Mouse (Mus musculus): ENCODE results near the gene Nfkbib. TPM values are rescaled to one million over a fixed set of nuclear protein-coding genes. Genes with fewer than 3 reads are reported as not detected.

Gene Nfkbib
- polyA plus RNA-seq, 1 experiment from 2014 or later: 44.4 TPM

DNA sequence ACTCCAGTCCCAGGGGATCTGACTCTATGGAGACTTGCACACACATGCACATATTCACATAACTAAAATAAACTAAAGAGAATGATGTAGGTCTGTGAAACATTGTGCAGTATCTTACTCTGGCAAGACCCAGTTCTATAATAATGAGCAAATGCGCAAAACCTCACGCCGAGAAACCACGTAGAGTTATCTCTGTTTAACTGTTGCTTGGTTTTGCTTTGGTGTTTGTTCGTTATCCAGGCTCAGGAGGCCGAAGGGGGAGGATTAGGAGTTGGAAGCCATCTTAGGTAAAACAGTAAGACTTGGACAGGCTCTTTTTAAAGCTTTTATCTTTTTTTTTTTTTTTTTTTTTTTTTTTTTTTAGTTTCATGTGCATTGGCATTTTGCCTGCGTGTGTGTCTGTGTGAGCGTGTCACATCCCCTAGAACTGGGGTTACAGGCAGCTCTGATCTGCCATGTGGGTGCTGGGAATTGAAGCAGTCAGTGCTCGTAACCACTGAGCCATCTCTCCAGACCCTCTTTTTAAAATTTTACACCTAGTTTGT is 2.2 kb upstream of the Nfkbib start:
- no peak overlapping the region for H3K4me3 ChIP-seq (ENCODE audit: low read depth, low read length)
- no peaks in the 10 kb centered on the region for H3K27me3 ChIP-seq (ENCODE audit: control insufficient read depth, insufficient read depth, low read length)
- no peak overlapping the region for H3K9ac ChIP-seq (ENCODE audit: low read length)
- no peaks in the 10 kb centered on the region for H3K36me3 ChIP-seq (ENCODE audit: control insufficient read depth, insufficient read depth, low read length)
- H3K9me3 ChIP-seq (ENCODE audit: control insufficient read depth, low read length): no peaks in the 10 kb centered on the region
- H3K4me1 ChIP-seq (ENCODE audit: control insufficient read depth, insufficient read depth, low read length): peaks cover 6% of the 10 kb centered on the region; the same call in 1 of the 2 replicates
- ATAC-seq (ENCODE audit: insufficient number of reproducible peaks, low FRiP score, low TSS enrichment, low read depth) (no peak), DNase-seq (ENCODE audit: low spot score) (no peak)
- 93% methylated on average over 9 of the region's 9 CpGs for WGBS
- no peak overlapping the region for H3K27ac ChIP-seq (replicated peaks; ENCODE audit: low read depth, low read length)
- no peak overlapping the region for H3K4me2 ChIP-seq (ENCODE audit: low read depth, severe bottlenecking)

DNA sequence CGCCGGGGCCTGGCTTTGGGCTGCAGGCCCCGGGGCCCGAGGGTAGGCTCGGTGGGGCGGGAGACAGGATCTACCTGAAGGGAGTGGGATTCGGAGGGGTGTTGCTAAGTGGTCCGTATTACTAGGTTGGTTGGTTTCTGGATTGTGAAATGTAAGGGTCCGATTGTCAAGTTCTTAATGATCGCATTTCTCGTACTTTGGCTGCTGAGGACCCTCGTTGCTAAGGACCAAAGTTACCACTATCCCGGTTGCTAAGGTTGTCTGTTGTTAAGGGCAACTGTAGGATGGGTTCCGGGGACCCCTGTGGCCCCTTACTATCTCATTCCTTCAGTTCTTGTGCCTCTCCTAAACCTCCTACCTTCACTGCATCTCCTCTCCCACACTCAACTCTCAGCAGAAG is 402 bp downstream of the Nfkbib start:
- 8% methylated on average over 14 of the region's 14 CpGs for WGBS
- DNase-seq (ENCODE audit: low spot score): no peak
- peak overlapping the region; percentile 52; the same call in 1 of the 2 replicates for H3K9ac ChIP-seq (ENCODE audit: low read length)
- H3K36me3 ChIP-seq (ENCODE audit: control insufficient read depth, insufficient read depth, low read length): no peaks in the 10 kb centered on the region
- no peak overlapping the region for H3K27ac ChIP-seq (replicated peaks; ENCODE audit: low read depth, low read length)
- no peaks in the 10 kb centered on the region for H3K9me3 ChIP-seq (ENCODE audit: control insufficient read depth, low read length)
- H3K4me2 ChIP-seq (ENCODE audit: low read depth, severe bottlenecking): peak overlapping the region; percentile 62
- no peaks in the 10 kb centered on the region for H3K27me3 ChIP-seq (ENCODE audit: control insufficient read depth, insufficient read depth, low read length)
- peaks cover 6% of the 10 kb centered on the region; the same call in 1 of the 2 replicates for H3K4me1 ChIP-seq (ENCODE audit: control insufficient read depth, insufficient read depth, low read length)
- peak overlapping the region; percentile 71 for H3K4me3 ChIP-seq (ENCODE audit: low read depth, low read length)
- ATAC-seq (ENCODE audit: insufficient number of reproducible peaks, low FRiP score, low TSS enrichment, low read depth): no peak

GRCm38 (mm10) chr7:28766173-28766879 is 986 bp downstream of the Nfkbib start, which contains the start of gene Sirt2:
Sirt2 (plus strand) TSS chr7:28766735.
- H3K36me3 ChIP-seq (ENCODE audit: control insufficient read depth, insufficient read depth, low read length): peaks cover 4% of the 10 kb centered on the region; the same call in 1 of the 2 replicates
- H3K4me3 ChIP-seq (ENCODE audit: low read depth, low read length): peak within 1 kb of the TSS; percentile 71
- H3K9me3 ChIP-seq (ENCODE audit: control insufficient read depth, low read length): no peaks in the 10 kb centered on the region
- H3K4me2 ChIP-seq (ENCODE audit: low read depth, severe bottlenecking): peak within 1 kb of the TSS; percentile 69
- under 1% methylated on average over 45 of the region's 45 CpGs for WGBS
- H3K27me3 ChIP-seq (ENCODE audit: control insufficient read depth, insufficient read depth, low read length): no peaks in the 10 kb centered on the region
- no peak within 1 kb of the TSS for H3K27ac ChIP-seq (replicated peaks; ENCODE audit: low read depth, low read length)
- DNase-seq (ENCODE audit: low spot score) (peak; percentile 98), ATAC-seq (ENCODE audit: insufficient number of reproducible peaks, low FRiP score, low TSS enrichment, low read depth) (peak; percentile 98)
- H3K4me1 ChIP-seq (ENCODE audit: control insufficient read depth, insufficient read depth, low read length): peaks cover 6% of the 10 kb centered on the region; the same call in 1 of the 2 replicates
- peak within 1 kb of the TSS; percentile 58 for H3K9ac ChIP-seq (ENCODE audit: low read length)

DNA sequence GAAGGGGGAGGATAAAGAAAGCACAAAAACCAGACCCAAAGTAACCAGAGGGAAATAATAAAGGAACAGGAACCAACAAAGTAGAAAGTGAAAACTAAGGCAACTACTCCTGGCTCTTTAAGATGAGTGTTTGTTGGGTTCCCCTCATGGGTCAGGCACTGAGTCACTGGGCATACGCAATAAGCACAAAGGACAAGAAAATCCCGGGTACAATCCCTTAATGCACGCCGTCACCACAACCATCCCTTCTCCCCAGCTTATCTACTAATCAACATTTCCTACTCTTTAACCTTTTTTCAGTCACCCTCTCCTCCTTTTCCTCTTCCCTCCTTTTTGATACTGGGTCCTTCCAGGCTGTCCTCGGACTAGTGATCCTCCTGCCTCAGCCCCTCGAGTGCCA is 2.1 kb downstream of the Nfkbib start:
- no peaks in the 10 kb centered on the region for H3K9me3 ChIP-seq (ENCODE audit: control insufficient read depth, low read length)
- H3K27ac ChIP-seq (replicated peaks; ENCODE audit: low read depth, low read length): no peak overlapping the region
- no peak overlapping the region for H3K4me3 ChIP-seq (ENCODE audit: low read depth, low read length)
- H3K27me3 ChIP-seq (ENCODE audit: control insufficient read depth, insufficient read depth, low read length): no peaks in the 10 kb centered on the region
- no peak overlapping the region for H3K9ac ChIP-seq (ENCODE audit: low read length)
- ATAC-seq (ENCODE audit: insufficient number of reproducible peaks, low FRiP score, low TSS enrichment, low read depth): no peak
- H3K4me1 ChIP-seq (ENCODE audit: control insufficient read depth, insufficient read depth, low read length): peaks cover 6% of the 10 kb centered on the region; the same call in 1 of the 2 replicates
- peaks cover 10% of the 10 kb centered on the region; the same call in 1 of the 2 replicates for H3K36me3 ChIP-seq (ENCODE audit: control insufficient read depth, insufficient read depth, low read length)
- peak overlapping the region; percentile 69; the same call in 1 of the 2 replicates for H3K4me2 ChIP-seq (ENCODE audit: low read depth, severe bottlenecking)
- 86% methylated on average over 6 of the region's 6 CpGs for WGBS
- DNase-seq (ENCODE audit: low spot score): no peak

- Histone ChIP-seq H3K36me3 (ENCODE audit: control insufficient read depth, insufficient read depth, low read length) (peaks cover 20% of the 10 kb centered on the region), H3K4me3 (ENCODE audit: low read depth, low read length) (no peak overlapping the region), H3K27me3 (ENCODE audit: control insufficient read depth, insufficient read depth, low read length) (no peaks in the 10 kb centered on the region), H3K4me2 (ENCODE audit: low read depth, severe bottlenecking) (no peak overlapping the region), H3K9ac (ENCODE audit: low read length) (no peak overlapping the region), H3K4me1 (ENCODE audit: control insufficient read depth, insufficient read depth, low read length) (0 out of 2 replicates have a peak, but pooled peaks cover 3% of the 10 kb centered on the region), H3K9me3 (ENCODE audit: control insufficient read depth, low read length) (no peaks in the 10 kb centered on the region), H3K27ac (replicated peaks; ENCODE audit: low read depth, low read length) (no peak overlapping the region)
- no peak for DNase-seq (ENCODE audit: low spot score)
- ATAC-seq (ENCODE audit: insufficient number of reproducible peaks, low FRiP score, low TSS enrichment, low read depth): no peak
- 92% methylated on average over 9 of the region's 9 CpGs for WGBS
Measured at GRCm38 (mm10) chr7:28761907-28762306, 5.4 kb downstream of the Nfkbib start.

DNA sequence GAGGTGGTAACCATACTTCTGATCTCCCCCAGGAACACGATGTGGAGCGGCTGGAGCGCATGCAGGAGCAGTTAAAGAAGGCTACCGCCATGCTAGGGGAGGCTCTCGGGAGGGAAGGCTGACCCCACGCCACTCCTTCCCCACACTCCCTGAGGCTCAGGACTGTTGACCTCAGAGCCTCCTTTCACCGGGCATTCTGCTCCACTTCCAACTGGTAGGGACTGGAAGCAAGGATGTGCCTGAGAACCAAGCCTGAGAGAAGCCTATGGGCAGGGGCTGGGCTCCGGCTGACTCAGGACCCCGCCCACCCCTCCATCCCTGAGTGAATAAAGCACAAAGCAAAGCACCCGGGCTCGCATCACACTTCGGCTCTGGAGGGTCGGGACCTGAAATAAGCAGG is 8.7 kb downstream of the Nfkbib start:
- WGBS: 85% methylated on average over 13 of the region's 13 CpGs
- H3K4me3 ChIP-seq (ENCODE audit: low read depth, low read length): no peak overlapping the region
- H3K4me2 ChIP-seq (ENCODE audit: low read depth, severe bottlenecking): no peak overlapping the region
- ATAC-seq (ENCODE audit: insufficient number of reproducible peaks, low FRiP score, low TSS enrichment, low read depth) (no peak), DNase-seq (ENCODE audit: low spot score) (no peak)
- H3K9ac ChIP-seq (ENCODE audit: low read length): no peak overlapping the region
- H3K4me1 ChIP-seq (ENCODE audit: control insufficient read depth, insufficient read depth, low read length): no peaks in the 10 kb centered on the region
- H3K27ac ChIP-seq (replicated peaks; ENCODE audit: low read depth, low read length): no peak overlapping the region
- H3K9me3 ChIP-seq (ENCODE audit: control insufficient read depth, low read length): no peaks in the 10 kb centered on the region
- peaks cover 11% of the 10 kb centered on the region for H3K27me3 ChIP-seq (ENCODE audit: control insufficient read depth, insufficient read depth, low read length)
- peaks cover 23% of the 10 kb centered on the region for H3K36me3 ChIP-seq (ENCODE audit: control insufficient read depth, insufficient read depth, low read length)

DNA sequence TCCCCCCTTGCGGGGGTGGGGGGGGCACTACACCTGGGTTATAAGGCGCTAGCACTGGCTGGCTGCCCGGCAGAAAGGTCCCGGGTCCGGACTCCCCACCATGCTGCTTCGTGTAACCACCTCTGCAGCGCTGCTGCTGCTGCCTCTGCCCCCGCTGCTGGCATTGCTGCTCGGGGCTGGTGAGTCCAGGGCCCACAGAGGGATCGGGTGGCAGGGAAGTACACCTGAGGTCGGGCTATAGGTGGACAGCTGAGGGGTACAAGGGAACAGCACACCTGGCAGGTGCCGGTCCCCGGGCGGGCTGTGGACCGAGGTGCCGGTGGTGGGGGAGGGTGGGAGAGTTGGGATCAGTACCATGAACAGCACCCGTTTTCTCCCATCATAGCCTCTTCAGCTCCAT is 11.2 kb downstream of the Nfkbib start, which contains the start of gene Ccer2:
Gene Ccer2, plus strand, starts transcription at position 96 of the 400 bp plus-strand sequence.
- H3K9me3 ChIP-seq (ENCODE audit: control insufficient read depth, low read length): no peaks in the 10 kb centered on the region
- DNase-seq (ENCODE audit: low spot score) (no peak), ATAC-seq (ENCODE audit: insufficient number of reproducible peaks, low FRiP score, low TSS enrichment, low read depth) (peak; percentile 31)
- H3K36me3 ChIP-seq (ENCODE audit: control insufficient read depth, insufficient read depth, low read length): peaks cover 17% of the 10 kb centered on the region
- 0 out of 2 replicates have a peak within 1 kb of the TSS, but pooled peaks have one; percentile 1 for H3K4me3 ChIP-seq (ENCODE audit: low read depth, low read length)
- peaks cover 11% of the 10 kb centered on the region for H3K27me3 ChIP-seq (ENCODE audit: control insufficient read depth, insufficient read depth, low read length)
- peak within 1 kb of the TSS; percentile 19 for H3K4me2 ChIP-seq (ENCODE audit: low read depth, severe bottlenecking)
- WGBS: 3% methylated on average over 17 of the region's 17 CpGs
- no peaks in the 10 kb centered on the region for H3K4me1 ChIP-seq (ENCODE audit: control insufficient read depth, insufficient read depth, low read length)
- no peak within 1 kb of the TSS; the same call in 1 of the 2 replicates for H3K9ac ChIP-seq (ENCODE audit: low read length)
- H3K27ac ChIP-seq (replicated peaks; ENCODE audit: low read depth, low read length): no peak within 1 kb of the TSS

GRCm38 (mm10) chr7:28749935-28750334 is 17.4 kb downstream of the Nfkbib start:
- H3K4me1 ChIP-seq (ENCODE audit: control insufficient read depth, insufficient read depth, low read length): no peaks in the 10 kb centered on the region
- no peak overlapping the region for H3K9ac ChIP-seq (ENCODE audit: low read length)
- H3K27ac ChIP-seq (replicated peaks; ENCODE audit: low read depth, low read length): no peak overlapping the region
- ATAC-seq (ENCODE audit: insufficient number of reproducible peaks, low FRiP score, low TSS enrichment, low read depth) (no peak), DNase-seq (ENCODE audit: low spot score) (no peak)
- H3K36me3 ChIP-seq (ENCODE audit: control insufficient read depth, insufficient read depth, low read length): peaks cover 7% of the 10 kb centered on the region
- H3K4me2 ChIP-seq (ENCODE audit: low read depth, severe bottlenecking): no peak overlapping the region
- H3K27me3 ChIP-seq (ENCODE audit: control insufficient read depth, insufficient read depth, low read length): no peaks in the 10 kb centered on the region
- no peak overlapping the region for H3K4me3 ChIP-seq (ENCODE audit: low read depth, low read length)
- WGBS: 97% methylated on average over 7 of the region's 7 CpGs
- no peaks in the 10 kb centered on the region for H3K9me3 ChIP-seq (ENCODE audit: control insufficient read depth, low read length)
